Mouse (Mus musculus) urinary bladder, postnatal 14 days (tissue): ENCODE results near the gene Grap.

Experiments
- DNase-seq: peaks from one replicate; pipeline ENCODE4 v3.0.0; 2021; ENCODE audit warnings: low spot score

Gene Grap

DNA sequence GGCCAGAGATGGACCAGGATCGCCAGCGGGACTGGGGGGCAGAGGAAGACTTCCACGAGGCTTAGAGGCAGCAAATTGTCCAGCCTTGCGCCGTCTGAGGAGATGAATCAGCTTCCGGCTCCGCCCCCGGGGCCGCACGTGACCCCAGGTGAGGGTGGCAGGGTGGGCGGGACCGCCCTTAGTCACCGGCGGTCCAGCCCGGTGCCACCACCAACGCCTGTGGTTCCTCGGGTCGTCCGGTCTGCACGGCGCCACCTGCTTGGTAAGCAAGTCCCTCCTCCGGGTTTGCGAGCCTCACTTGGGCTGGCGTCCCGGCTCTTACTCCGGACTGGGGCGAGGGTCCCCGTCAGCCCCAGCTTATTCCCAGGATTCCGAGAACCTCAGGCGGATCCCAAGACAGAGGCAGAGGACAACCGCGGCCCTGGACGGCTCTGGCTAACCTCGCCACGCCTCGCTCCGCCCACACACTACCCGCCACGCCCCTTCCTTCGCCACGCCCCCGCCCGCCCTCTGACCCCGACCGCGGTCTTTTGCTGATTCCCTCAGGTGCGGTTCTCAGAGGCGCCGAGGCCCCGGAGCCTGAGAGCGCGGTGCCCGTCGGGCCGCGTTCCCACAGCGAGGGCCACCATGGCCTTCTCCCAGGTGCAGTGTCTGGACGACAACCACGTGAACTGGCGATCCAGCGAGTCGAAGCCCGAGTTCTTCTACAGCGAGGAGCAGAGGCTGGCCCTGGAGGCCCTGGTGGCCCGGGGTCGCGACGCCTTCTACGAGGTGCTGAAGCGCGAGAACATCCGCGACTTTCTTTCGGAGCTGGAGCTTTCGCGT lies 31.1 kb downstream of the Grap start, which contains the start of gene Fam83g:
Gene Fam83g, plus strand, starts transcription at position 185 of the 825 bp plus-strand sequence.
- peak; percentile 88 for DNase-seq

DNA sequence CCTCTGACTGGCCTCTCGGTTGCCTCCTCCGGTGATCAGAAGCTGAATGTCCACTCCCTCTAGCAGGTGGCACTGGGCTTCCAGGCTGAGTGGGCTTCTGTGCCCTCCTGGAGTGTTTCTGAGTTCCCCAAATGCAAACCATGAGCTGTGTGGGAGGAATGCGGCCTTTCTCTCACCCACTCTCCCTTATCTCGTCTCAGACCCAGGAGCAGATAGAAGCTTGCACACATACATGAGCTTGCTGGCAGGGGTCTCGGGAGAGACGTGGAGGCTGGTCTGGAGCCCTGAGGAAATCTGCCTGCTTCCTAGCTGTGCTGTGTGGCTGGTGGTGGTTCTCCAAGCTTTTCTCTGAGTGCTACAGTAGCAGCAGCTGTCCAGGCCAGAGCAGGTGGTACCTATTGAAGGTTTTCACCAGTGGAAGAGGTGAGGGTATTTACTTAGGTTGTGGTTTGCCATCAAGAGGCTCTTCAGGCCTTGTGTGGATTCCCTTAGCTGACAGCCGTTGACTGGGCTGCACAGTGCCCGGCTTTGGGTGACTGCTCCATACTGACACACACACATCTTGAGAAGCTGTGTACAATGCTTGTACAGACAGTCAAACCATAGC lies 32.2 kb downstream of the Grap start:
- no peak for DNase-seq

DNA sequence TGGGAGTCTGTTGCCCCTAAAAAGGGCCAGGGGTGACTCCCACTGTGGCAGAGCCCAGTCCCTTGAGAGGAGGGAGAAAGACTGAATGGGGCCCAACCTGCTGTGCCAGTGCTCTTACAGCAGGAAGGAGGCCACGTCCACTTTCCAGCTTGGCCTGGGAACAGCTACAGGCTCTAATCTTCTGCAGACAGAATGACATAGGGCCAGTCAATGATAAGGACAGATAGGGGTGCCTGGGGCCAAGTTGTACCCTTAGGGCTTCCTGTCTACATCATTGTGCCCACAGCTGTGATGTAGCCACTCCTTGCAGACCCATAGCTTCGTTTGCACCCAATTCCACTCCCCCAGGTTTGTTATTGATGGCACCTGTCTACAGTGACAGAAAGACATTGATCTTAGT lies 33.1 kb downstream of the Grap start:
- DNase-seq = no peak

DNA sequence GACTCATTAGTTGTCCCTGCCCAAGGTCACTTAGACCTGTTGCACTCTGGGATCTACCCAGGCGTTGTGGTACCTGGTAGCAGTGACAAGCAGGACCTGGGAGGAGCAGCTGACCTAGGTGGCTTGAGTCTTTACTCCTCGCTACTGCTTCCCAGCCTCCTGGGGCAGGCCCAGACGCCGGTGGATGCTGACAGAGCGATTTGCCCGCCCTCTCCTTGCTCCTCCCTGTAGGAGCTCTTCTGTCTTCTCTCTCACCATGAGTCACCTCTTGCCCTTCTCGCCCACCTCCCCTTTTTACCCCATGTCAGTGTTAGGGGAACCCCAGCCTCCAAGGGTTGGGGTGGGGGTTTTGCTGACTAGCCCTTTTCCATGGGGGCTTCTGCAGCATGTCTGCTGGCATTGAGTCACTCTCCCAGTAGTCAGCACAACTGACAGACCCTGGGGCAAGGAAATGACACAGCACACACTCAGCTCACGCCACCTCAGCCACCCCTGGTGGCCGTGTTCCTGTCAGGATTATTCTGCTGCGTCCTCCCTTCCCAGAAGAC lies 33.9 kb downstream of the Grap start:
- DNase-seq = no peak

DNA sequence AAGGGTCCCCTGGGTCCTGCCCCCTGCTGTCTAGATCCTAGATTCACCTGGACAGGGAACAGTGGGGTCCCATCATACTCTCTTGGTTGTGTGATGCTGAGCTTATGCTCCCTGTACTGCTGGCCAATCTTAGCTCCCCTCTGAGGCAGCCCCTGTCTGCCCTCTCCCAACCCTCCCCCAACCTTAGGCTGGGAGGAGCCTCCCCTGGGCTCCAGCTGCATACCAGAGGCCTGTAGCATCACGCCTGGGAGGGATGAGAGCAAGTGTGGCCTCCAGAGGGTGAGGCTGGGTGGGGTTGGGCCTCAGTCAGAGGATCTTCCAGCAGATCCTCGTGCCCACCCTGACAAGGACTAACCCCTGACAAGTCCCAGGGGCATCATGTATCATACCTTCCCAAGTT lies 34.5 kb downstream of the Grap start:
- peak; percentile 52 for DNase-seq

DNA sequence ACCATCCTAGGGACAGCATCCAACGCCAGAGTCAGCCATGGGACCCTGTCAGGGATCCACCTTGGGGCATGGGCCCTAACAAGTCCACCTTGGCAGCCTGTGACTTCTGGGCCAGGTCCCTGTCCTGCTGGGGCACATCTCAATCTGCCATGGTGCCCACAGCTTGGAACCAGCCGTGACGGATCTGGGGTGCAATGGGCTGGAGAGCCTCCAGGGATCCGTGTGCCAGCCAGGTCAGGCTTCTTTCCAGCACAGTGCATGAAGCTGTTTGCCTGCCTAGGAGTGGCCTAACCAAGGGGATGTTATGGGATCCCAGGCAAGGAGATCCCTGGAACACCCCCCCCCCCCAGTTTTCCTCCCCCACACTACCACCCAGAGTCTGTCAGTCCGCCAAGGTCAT lies 39.9 kb downstream of the Grap start:
- DNase-seq = no peak

DNA sequence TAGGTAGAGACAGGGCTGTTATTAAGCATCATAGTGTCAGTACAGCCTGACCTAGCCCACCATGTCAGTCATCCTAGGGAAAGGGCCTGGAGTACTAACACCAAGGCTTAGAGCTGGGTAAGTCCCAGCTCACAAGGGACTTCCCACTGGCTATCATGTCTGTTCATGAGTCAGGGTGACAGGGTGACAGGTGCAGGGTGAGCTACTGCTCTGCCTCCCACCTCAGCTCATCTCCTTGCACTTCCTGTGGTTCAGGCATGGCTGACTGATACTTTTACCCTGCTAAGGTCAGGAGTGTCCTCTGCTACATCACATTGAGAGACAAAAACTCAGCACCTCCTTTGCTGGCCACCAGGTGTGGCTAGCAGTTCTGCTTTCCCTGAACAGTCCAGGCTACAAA lies 45.8 kb downstream of the Grap start:
- DNase-seq = no peak

DNA sequence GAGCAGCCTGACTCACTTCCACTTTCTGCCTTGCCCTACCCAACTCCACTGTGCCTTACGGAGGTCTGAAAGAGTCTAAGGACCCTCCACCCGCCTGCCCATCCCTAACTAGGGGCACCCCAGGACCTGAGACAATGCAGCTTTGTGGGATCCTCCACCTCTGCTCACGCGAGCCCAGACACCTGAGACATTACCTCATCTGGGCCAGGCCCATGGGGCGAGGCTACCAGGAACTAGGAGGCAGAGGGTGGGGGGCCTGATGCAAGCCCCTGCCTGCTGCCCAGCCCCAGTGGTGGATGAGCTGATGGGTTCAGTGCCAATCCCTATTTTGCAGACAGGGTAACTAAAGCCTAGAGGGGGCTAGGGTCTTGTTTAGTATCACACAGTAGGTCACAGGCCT lies 46.4 kb downstream of the Grap start:
- DNase-seq = no peak

DNA sequence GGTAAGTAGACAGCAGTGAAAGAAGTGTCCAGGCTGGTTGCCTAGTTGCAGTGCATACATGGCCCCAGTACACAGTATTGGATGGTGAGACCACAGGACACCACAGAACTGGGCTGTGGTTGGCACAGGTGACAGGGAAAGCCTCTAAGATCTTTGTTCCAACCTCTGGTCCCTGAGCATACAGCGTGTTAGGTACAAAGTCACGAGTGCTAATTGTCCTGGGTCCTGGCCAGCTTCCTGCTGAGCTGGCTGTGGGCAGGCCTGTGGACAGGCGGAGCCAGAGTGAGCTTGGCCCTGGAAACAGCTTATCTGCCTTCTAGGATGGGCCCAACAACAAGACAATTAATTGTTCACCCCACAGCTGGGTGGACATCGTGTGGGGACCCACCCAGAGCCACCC lies 46.9 kb downstream of the Grap start:
- DNase-seq = no peak

DNA sequence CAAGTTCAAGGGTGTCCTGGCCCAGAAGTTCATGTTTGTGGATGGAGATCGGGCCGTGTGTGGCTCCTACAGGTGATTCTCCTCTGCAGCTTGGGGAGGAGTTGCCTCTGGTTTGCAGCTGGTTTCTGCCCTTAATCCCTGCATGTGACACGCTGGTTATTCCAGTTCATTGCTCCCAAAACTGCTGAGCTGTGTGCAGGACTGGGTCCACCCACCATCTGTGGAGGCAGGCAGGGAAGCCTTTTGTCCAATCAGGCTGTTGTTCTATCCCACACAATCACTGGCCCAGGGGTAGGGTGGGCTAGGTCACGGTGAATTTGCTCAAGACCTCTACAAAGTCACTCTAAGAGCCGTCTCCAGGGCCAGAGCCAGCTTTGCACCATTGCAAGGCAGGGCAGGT lies 48.6 kb downstream of the Grap start:
- DNase-seq = no peak

DNA sequence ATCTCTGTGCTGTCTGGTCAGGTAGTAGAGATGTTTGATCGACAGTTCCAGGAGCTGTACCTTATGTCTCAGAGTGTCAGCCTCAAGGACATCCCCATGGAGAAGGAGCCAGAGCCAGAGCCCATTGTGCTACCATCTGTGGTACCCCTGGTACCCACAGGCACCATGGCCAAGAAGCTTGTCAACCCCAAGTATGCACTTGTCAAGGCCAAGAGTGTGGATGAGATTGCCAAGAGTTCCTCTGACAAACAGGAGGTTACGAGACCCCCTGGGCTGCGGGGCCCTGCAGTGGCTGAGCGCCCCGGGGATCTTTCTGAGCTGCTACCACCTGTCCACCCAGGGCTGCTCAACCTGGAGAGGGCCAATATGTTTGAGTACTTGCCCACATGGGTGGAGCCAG lies 49.4 kb downstream of the Grap start:
- DNase-seq = no peak

DNA sequence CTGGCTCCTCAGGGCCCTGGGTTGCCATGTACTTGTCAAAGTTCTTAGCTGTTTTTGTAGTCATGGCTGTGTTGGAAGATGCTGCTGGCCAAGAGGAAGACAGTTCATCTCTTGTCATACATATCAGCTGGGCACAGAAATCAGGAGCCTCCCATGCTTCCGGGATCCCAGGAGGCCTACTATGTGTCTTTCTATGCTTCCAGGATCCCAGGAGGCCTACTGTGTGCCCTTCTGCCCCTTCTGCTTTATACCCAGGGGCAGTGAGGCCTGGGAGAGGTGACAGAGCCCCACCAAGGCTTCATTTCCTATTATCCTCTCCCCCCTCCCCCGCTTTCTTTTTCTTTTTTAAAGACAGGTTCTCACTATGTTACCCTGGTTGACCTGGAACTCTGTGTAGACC lies 52.5 kb downstream of the Grap start:
- DNase-seq = no peak

DNA sequence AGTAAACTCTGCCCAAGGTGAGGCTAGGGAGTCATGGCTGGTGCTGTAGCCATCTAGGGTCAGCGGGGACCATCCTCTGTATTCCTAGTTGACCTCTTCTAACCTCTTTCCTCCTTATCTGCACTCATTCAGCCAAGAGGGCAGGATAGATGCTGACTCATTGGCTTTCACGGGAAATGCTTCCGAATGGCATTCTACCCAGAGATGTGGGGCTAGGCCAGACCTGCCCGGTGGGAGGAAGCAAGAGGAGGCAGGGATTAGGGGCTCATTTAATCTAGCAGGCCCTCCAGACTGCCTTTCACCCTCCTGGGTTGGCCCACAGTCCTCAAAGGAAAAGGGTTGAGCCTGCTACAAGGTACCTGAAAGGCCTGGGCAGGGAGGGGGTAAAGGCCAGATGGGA lies 53.2 kb downstream of the Grap start:
- DNase-seq = no peak

DNA sequence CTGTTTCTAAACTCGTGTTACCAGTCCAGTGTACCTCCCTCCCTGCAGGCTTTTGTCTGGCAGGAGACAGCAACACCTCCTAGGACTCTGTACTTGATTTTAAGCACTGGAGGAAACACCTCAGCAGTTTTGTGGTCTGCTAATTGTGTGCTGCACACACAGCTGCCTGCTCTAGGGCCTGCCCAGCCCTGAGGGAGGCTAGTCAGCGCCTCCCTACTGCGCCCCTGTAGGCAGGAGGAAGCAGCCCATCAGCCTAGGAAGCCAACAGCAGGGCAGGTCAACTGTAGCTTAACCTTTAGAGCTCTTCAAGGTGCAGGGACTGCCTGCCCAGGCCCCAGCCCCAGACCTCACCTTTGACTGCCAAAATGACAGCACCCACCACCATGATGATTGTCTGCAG lies 55.9 kb downstream of the Grap start:
- DNase-seq = no peak

DNA sequence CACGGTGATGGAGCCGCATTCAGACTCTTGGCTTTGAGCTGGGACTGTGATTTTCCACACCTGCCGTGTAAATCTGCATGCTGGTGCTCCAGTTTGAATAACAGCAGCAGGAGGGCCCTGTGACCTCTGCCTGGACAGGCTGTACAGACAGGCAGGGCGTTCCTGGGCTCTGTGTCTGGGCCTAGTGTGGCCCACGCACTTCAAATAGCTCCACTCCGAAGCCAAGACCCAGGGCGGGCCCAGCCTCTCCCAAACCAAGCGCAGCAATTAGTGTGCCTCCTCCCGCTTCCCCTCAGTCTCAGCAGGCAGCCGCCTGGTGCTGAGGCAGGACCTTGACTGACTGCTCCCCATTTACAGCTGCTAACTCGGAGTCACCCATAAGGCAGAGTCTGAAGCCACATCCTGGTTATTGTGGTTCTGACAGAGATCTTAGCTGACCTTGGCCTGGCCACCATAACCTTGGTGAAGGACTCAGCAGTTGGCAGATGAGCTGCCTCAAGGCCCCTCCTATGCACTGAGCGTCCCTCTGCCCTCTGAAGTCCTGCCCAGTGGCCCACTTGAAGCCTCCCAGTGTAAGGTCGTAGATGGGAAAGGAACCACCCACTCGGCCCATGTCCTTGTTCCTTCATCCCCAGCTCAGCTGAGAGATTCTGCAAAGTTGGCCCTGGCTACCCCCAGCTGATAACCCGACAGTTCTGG lies 60.2 kb downstream of the Grap start:
- peak; percentile 54 for DNase-seq

DNA sequence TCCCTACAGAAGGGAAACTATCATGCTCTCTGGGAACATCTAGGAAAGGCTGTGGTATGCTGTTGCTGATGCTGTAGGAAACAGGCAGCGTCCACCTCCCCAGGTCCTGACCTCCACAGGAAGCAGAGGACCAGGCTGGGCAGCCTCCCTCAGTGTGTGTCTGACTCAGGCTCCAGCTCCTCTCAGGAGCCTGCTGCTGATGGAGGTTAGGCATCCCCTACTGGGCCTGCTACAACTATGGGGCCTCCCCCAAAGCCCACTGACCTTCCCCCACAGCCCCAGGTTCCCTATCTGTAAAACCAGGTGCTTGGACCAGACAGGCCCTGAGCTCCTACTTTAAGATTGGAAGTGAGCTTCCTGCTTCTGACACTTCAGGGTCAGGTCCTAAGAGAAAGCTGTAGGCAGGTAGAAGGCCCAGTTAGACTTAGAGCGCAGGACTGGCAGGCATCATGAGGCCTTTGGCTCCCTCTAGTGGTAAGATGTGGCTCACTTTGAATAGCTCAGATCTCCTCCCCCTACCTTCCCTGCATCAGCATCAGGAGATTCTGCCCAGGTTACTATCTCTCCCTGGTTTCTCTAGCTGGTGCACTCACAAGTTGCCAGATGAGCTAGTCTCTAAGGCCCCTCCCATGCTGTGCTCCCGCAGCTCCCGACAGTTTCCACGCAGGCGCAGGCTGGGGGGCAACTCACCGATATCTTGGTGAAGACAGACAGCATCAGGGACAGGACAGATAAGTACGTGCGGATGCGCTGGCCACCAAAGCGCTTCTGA lies 61.5 kb downstream of the Grap start:
- DNase-seq = peak; percentile 74

DNA sequence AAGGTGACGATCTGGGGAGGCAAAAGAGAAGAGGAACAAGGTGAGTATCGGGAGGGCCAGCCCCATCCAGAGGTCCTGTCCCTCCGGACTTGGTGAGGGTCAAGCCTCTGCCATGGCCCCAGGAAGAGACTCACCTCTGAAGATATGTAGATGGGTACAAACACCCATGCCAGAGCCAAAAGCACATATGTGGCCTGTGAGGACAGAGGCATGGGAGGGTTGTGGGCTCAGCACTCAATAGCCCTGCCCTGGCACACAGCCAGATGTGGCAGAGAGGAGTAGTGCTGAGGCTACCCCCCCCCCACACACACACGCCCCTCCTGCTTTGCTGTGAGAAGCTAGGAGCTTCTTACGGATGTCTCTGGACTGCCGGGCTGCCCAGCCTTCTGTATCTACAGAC lies 62.1 kb downstream of the Grap start:
- DNase-seq = no peak

DNA sequence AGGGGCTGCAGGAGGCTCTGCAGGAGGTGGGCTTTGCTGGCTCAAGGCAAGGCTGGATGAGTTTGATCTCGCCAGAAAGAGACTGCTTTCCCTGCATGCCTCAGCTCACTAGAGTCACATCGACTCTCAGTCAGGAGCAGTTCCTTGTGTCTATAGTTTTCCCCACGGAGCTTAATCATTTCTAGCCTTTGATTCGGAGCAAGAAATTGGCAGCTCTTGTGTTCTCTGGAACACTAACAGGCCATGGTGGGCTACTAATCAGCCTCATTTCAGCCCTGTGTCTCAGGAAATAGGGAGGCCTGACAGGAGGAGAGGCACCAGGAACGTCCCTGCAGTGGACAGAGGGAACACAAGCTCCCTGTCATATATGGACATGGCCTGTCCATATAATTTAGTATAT lies 64.9 kb downstream of the Grap start:
- DNase-seq = no peak

DNA sequence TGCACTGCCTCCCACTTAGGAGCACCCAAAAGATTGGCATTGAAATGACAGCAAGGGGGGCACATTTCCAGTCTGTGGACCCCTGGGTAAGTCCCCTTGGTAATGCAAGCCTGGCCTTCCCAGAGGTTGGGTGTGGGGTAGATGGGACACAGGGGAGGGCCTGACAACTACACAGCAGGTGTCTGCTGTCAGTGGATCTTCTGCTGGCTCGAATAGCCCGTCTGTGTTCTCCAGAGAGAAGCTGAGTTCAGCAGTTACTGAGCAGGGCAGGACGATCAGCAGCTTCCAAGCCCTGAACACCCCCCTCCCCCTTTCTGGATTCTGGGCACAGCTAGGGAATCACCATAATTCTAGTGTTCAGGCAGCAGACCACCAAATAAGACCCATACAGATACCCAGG lies 66.3 kb downstream of the Grap start:
- no peak for DNase-seq

DNA sequence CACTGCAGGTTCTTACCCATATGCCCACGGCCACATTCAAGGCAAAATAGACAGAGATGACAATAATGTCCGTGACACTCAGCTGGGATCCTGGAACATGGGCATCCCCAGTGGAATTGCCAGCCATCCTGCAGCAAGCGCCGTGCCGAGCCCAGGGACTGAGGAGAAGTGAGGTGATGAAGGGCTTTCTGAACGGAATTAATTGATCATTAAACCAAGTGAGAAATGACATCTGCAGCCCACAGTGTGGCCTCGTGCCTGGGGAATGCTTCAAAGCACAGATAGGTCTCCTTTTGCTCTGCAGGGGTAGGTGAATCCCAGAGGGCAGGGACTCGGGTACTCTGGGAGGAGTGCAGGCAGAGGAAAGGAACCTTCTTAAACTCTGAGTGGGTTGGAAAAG lies 66.8 kb downstream of the Grap start:
- no peak for DNase-seq

DNA sequence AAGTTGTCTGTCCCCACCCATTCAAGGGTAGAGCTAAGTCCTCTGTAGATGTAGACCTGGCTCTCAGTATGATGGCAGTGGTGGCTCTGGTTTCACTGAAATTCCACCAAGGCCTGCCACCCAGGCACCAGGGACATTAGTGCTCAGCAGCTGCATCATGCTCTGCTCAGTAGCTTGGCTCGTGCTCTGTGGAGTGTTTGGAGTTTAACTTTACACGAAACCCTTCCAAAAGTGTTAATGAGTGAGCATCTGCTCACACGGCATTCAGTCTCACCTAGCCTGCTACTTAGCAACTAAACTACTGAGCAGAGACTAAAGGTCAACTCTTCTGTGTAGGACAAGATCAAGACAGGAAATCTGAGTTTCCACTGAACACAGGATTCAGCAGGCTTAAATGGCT lies 67.6 kb downstream of the Grap start, which contains the start of gene Slc5a10:
Gene Slc5a10, minus strand, starts transcription at position 191 of the 400 bp plus-strand sequence.
- DNase-seq = no peak

DNA sequence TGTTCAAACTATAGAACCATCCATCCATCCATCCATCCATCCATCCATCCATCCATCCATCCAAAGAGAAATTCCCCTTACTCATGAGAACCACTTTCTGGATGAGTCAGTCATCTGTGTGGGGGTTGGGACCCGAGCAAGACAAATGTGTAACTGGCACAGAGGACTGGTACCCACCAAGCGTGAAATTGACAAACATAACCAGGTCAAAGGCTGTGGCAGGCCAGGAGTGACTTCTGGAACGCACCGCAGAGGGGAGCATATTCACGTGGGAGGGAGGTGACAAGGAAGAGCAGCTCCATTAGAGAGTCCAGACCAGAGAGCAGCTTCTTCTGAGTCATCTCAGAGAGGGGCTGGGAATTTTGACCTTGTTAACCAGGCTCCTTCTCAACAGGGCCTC lies 69.0 kb downstream of the Grap start:
- no peak for DNase-seq
